Mouse (Mus musculus) kidney, embryonic 15.5 days (tissue): ENCODE results near the gene Olfr1058. TPM values are rescaled to one million over a fixed set of nuclear protein-coding genes. Genes with fewer than 3 reads are reported as not detected.

Experiments
- polyA plus RNA-seq: library from polyadenylated mRNA; unstranded; fragments of >200 nt; fragmentation: Nextera tagmentation; extraction: Ambion mirVana; gene quantifications from 2 replicates; pipeline ENCODE4 v1.2.1, GENCODE M21; 2015

Gene Olfr1058
- polyA plus RNA-seq, 1 experiment from 2014 or later = not detected

Other genes with a start within 250 kb of the Olfr1058 start
- gene Olfr1040, start 241.8 kb downstream of the Olfr1058 start, polyA plus RNA-seq = not detected in 2 replicates
- not detected in 2 replicates for gene Olfr1042, start 226.7 kb downstream of the Olfr1058 start, polyA plus RNA-seq
- not detected in 2 replicates for gene Olfr1043, start 221.0 kb downstream of the Olfr1058 start, polyA plus RNA-seq
- not detected in 2 replicates for gene Olfr1044, start 210.7 kb downstream of the Olfr1058 start, polyA plus RNA-seq
- not detected in 2 replicates for gene Olfr52, start 202.9 kb downstream of the Olfr1058 start, polyA plus RNA-seq
- gene Olfr1045, start 185.6 kb downstream of the Olfr1058 start, polyA plus RNA-seq = not detected in 2 replicates
- gene Olfr1046, start 169.2 kb downstream of the Olfr1058 start, polyA plus RNA-seq = not detected in 2 replicates
- not detected in 2 replicates for gene Olfr1047, start 157.2 kb downstream of the Olfr1058 start, polyA plus RNA-seq
- gene Olfr1048, start 148.3 kb downstream of the Olfr1058 start, polyA plus RNA-seq = not detected in 2 replicates
- not detected in 2 replicates for gene Olfr1049, start 130.2 kb downstream of the Olfr1058 start, polyA plus RNA-seq
- not detected in 2 replicates for gene Olfr1051, start 109.5 kb downstream of the Olfr1058 start, polyA plus RNA-seq
- gene Olfr1052, start 96.1 kb downstream of the Olfr1058 start, polyA plus RNA-seq = not detected in 2 replicates
- gene Olfr1053, start 73.3 kb downstream of the Olfr1058 start, polyA plus RNA-seq = not detected in 2 replicates
- not detected in 2 replicates for gene Olfr1054, start 53.1 kb downstream of the Olfr1058 start, polyA plus RNA-seq
- not detected in 2 replicates for gene Olfr1055, start 38.3 kb downstream of the Olfr1058 start, polyA plus RNA-seq
- gene Olfr1056, start 26.1 kb downstream of the Olfr1058 start, polyA plus RNA-seq = not detected in 2 replicates
- gene Olfr1057, start 10.2 kb downstream of the Olfr1058 start, polyA plus RNA-seq = not detected in 2 replicates
- gene Olfr1061, start 25.5 kb upstream of the Olfr1058 start, polyA plus RNA-seq = not detected in 2 replicates
- not detected in 2 replicates for gene Olfr1062, start 38.2 kb upstream of the Olfr1058 start, polyA plus RNA-seq
- gene Olfr1065, start 62.0 kb upstream of the Olfr1058 start, polyA plus RNA-seq = not detected in 2 replicates
- gene Olfr1066, start 67.7 kb upstream of the Olfr1058 start, polyA plus RNA-seq = not detected in 2 replicates
- not detected in 2 replicates for gene Olfr228, start 98.8 kb upstream of the Olfr1058 start, polyA plus RNA-seq
- not detected in 2 replicates for gene Olfr1076, start 119.9 kb upstream of the Olfr1058 start, polyA plus RNA-seq
- gene Olfr1079, start 153.9 kb upstream of the Olfr1058 start, polyA plus RNA-seq = not detected in 2 replicates
- gene Olfr1080, start 169.7 kb upstream of the Olfr1058 start, polyA plus RNA-seq = not detected in 2 replicates
- not detected in 2 replicates for gene Olfr1082, start 210.4 kb upstream of the Olfr1058 start, polyA plus RNA-seq